Mouse (Mus musculus): Measurements from ENCODE around the gene Gdpd1. TPM values are rescaled to one million over a fixed set of nuclear protein-coding genes. Genes with fewer than 3 reads are reported as not detected.
A peak's percentile ranks its signal among the peaks of the same experiment; 100 is the strongest.

The Gdpd1 gene
- polyA plus RNA-seq, 1 experiment from 2014 or later: 66.5 TPM

- Histone ChIP-seq H3K27me3 (replicated peaks; ENCODE audit: insufficient read depth, low read length) (no peaks in the 10 kb centered on the region), H3K4me2 (replicated peaks; ENCODE audit: low read depth, low read length) (no peak overlapping the region), H3K4me1 (ENCODE audit: insufficient read depth, low read depth, low read length) (peaks cover 14% of the 10 kb centered on the region), H3K4me3 (ENCODE audit: low read depth, low read length) (no peak overlapping the region), H3K36me3 (ENCODE audit: insufficient read depth, low read length) (no peaks in the 10 kb centered on the region), H3K9me3 (ENCODE audit: low read length) (no peaks in the 10 kb centered on the region), H3K27ac (ENCODE audit: low read length) (peak overlapping the region; percentile 64; the same call in 1 of the 2 replicates), H3K9ac (replicated peaks; ENCODE audit: low read depth) (no peak overlapping the region)
- TF ChIP-seq EP300 (IDR thresholded peaks at IDR 0.05): no peak
- TF ChIP-seq CTCF (IDR thresholded peaks at IDR 0.05): no peak
- DNase-seq (ENCODE audit: low spot score) (no peak), ATAC-seq (no peak)
- 37% methylated on average over 10 of the region's 10 CpGs for WGBS
These were observed 78.9 kb downstream of the Gdpd1 start for GRCm38 (mm10) chr11:86994791-86995624.

GRCm38 (mm10) chr11:86994330-86994729 is 79.5 kb downstream of the Gdpd1 start:
- peak overlapping the region; percentile 86 for H3K4me2 ChIP-seq (replicated peaks; ENCODE audit: low read depth, low read length)
- peak overlapping the region; percentile 64 for H3K27ac ChIP-seq (ENCODE audit: low read length)
- no peaks in the 10 kb centered on the region for H3K9me3 ChIP-seq (ENCODE audit: low read length)
- no peaks in the 10 kb centered on the region for H3K27me3 ChIP-seq (replicated peaks; ENCODE audit: insufficient read depth, low read length)
- no peak overlapping the region for H3K9ac ChIP-seq (replicated peaks; ENCODE audit: low read depth)
- 15% methylated on average over 5 of the region's 6 CpGs for WGBS
- H3K4me1 ChIP-seq (ENCODE audit: insufficient read depth, low read depth, low read length): peaks cover 14% of the 10 kb centered on the region
- H3K4me3 ChIP-seq (ENCODE audit: low read depth, low read length): no peak overlapping the region; the same call in 1 of the 2 replicates
- TF ChIP-seq CTCF (IDR thresholded peaks at IDR 0.05): no peak
- TF ChIP-seq EP300 (IDR thresholded peaks at IDR 0.05): no peak
- ATAC-seq (no peak), DNase-seq (ENCODE audit: low spot score) (no peak)
- no peaks in the 10 kb centered on the region for H3K36me3 ChIP-seq (ENCODE audit: insufficient read depth, low read length)

- ATAC-seq: peak; percentile 99
- WGBS: under 1% methylated on average over 92 of the region's 96 CpGs
These were observed 80.5 kb downstream of the Gdpd1 start, which contains the start of gene Ypel2 for GRCm38 (mm10) chr11:86993041-86994037. Ypel2 (minus strand) TSS chr11:86993707.

GRCm38 (mm10) chr11:86992461-86992988 is 81.3 kb downstream of the Gdpd1 start:
- 4% methylated on average over 13 of the region's 13 CpGs for WGBS
- peak overlapping the region; percentile 86 for H3K4me2 ChIP-seq (replicated peaks; ENCODE audit: low read depth, low read length)
- no peaks in the 10 kb centered on the region for H3K9me3 ChIP-seq (ENCODE audit: low read length)
- H3K27me3 ChIP-seq (replicated peaks; ENCODE audit: insufficient read depth, low read length): no peaks in the 10 kb centered on the region
- H3K4me1 ChIP-seq (ENCODE audit: insufficient read depth, low read depth, low read length): peaks cover 14% of the 10 kb centered on the region
- peak overlapping the region; percentile 97 for H3K4me3 ChIP-seq (ENCODE audit: low read depth, low read length)
- no peak for ATAC-seq
- no peaks in the 10 kb centered on the region for H3K36me3 ChIP-seq (ENCODE audit: insufficient read depth, low read length)
- no peak for DNase-seq (ENCODE audit: low spot score)
- H3K9ac ChIP-seq (replicated peaks; ENCODE audit: low read depth): peak overlapping the region; percentile 80
- TF ChIP-seq EP300 (IDR thresholded peaks at IDR 0.05) (no peak), CTCF (IDR thresholded peaks at IDR 0.05) (no peak)
- peak overlapping the region; percentile 92 for H3K27ac ChIP-seq (ENCODE audit: low read length)

More at GRCm38 (mm10) chr11:86993041-86994037, 80.5 kb downstream of the Gdpd1 start, which contains the start of gene Ypel2:
- H3K27me3 ChIP-seq (replicated peaks; ENCODE audit: insufficient read depth, low read length): no peaks in the 10 kb centered on the region
- TF ChIP-seq EP300 (IDR thresholded peaks at IDR 0.05) (no peak), CTCF (IDR thresholded peaks at IDR 0.05) (peak; percentile 31)
- peak within 1 kb of the TSS; percentile 80 for H3K9ac ChIP-seq (replicated peaks; ENCODE audit: low read depth)
- peaks cover 14% of the 10 kb centered on the region for H3K4me1 ChIP-seq (ENCODE audit: insufficient read depth, low read depth, low read length)
- H3K27ac ChIP-seq (ENCODE audit: low read length): peak within 1 kb of the TSS; percentile 92
- peak within 1 kb of the TSS; percentile 97 for H3K4me3 ChIP-seq (ENCODE audit: low read depth, low read length)
- no peaks in the 10 kb centered on the region for H3K36me3 ChIP-seq (ENCODE audit: insufficient read depth, low read length)
- peak; percentile 98 for DNase-seq (ENCODE audit: low spot score)
- H3K9me3 ChIP-seq (ENCODE audit: low read length): no peaks in the 10 kb centered on the region
- H3K4me2 ChIP-seq (replicated peaks; ENCODE audit: low read depth, low read length): peak within 1 kb of the TSS; percentile 86

- no peaks in the 10 kb centered on the region for H3K27me3 ChIP-seq (replicated peaks; ENCODE audit: insufficient read depth, low read length)
- DNase-seq (ENCODE audit: low spot score) (peak; percentile 15), ATAC-seq (no peak)
- no peaks in the 10 kb centered on the region for H3K9me3 ChIP-seq (ENCODE audit: low read length)
- H3K36me3 ChIP-seq (ENCODE audit: insufficient read depth, low read length): no peaks in the 10 kb centered on the region
- WGBS: 91% methylated on average over 4 of the region's 4 CpGs
- no peak overlapping the region for H3K9ac ChIP-seq (replicated peaks; ENCODE audit: low read depth)
- no peak overlapping the region for H3K4me3 ChIP-seq (ENCODE audit: low read depth, low read length)
- H3K4me1 ChIP-seq (ENCODE audit: insufficient read depth, low read depth, low read length): peaks cover 14% of the 10 kb centered on the region
- no peak overlapping the region for H3K27ac ChIP-seq (ENCODE audit: low read length)
- TF ChIP-seq CTCF (IDR thresholded peaks at IDR 0.05): no peak
- TF ChIP-seq EP300 (IDR thresholded peaks at IDR 0.05): no peak
- peak overlapping the region; percentile 86; the same call in 1 of the 2 replicates for H3K4me2 ChIP-seq (replicated peaks; ENCODE audit: low read depth, low read length)
These were observed 82.6 kb downstream of the Gdpd1 start for GRCm38 (mm10) chr11:86991241-86991640.

All from lung, postnatal 0 days (tissue).